Mouse (Mus musculus): Measurements from ENCODE around the gene Cst12. TPM values are rescaled to one million over a fixed set of nuclear protein-coding genes. Genes with fewer than 3 reads are reported as not detected.
"Not testable (repeated sequence)": the region's sequence is repeated elsewhere in the genome, so short reads cannot be mapped to it uniquely, and the experiment has no call there.

Gene Cst12
- not detected in 2 replicates for polyA plus RNA-seq (2015; fragmentation: Nextera tagmentation; extraction: Ambion mirVana)

DNA sequence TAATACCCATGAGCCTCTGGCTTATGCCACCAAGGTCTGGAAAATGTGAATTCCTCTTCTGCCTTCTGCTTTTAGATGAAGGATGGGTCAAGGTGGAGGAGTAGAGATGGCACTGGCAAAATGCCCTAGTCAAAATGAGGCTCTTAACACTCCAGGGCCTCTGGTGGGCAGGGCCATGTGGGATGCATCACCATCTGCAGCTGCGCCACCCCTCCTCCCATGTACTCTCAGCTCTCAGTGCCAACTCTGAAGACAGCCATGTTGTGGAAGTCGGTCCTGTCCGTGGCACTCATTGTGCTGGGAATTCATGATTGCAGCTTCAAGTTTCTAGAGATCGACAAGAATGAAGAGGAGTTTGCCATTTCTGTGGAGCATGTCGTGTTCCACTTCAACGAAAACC lies at the start of gene Cst12:
Gene Cst12, plus strand, starts transcription at position 220 of the 400 bp plus-strand sequence.
- no peaks in the 10 kb centered on the region for H3K9me3 ChIP-seq (replicated peaks)
- H3K4me1 ChIP-seq, result no peaks in the 10 kb centered on the region
- no peak for ATAC-seq (replicated peaks; ENCODE audit: low FRiP score)
- H3K4me3 ChIP-seq (replicated peaks), result no peak within 1 kb of the TSS
- H3K27ac ChIP-seq, result no peak within 1 kb of the TSS
- H3K36me3 ChIP-seq, result no peaks in the 10 kb centered on the region
- H3K9ac ChIP-seq, result no peak within 1 kb of the TSS
- 95% methylated on average over 6 of the region's 6 CpGs for WGBS
- H3K27me3 ChIP-seq, result no peaks in the 10 kb centered on the region
- no peak within 1 kb of the TSS for H3K4me2 ChIP-seq

DNA sequence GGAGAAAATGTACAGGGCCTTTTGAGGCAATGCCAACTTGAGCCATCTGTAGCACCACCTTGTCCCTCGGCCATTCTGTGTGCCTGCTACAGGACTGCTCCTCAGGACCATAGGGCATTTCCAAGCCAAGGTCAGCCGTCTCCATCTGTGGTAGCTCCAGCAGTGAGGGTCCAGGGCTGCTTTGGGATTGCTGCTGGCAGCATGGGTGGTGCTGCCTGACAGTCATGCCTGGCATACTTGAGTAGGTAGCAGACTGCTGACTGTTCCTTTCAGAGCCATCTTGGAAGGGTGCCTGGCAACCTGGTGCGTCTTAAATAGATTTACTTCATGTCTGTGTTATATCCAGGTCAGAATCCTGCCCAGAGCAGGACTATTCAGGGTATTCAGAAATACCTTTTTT lies 46.2 kb upstream of the Cst12 start:
- no peaks in the 10 kb centered on the region for H3K9me3 ChIP-seq (replicated peaks)
- no peak overlapping the region for H3K9ac ChIP-seq
- ATAC-seq (replicated peaks; ENCODE audit: low FRiP score), result no peak
- H3K27me3 ChIP-seq, result no peaks in the 10 kb centered on the region
- H3K4me2 ChIP-seq, result no peak overlapping the region
- no peaks in the 10 kb centered on the region for H3K4me1 ChIP-seq
- WGBS, result 81% methylated on average over 3 of the region's 3 CpGs
- H3K4me3 ChIP-seq (replicated peaks), result no peak overlapping the region
- H3K36me3 ChIP-seq, result no peaks in the 10 kb centered on the region
- no peak overlapping the region for H3K27ac ChIP-seq

DNA sequence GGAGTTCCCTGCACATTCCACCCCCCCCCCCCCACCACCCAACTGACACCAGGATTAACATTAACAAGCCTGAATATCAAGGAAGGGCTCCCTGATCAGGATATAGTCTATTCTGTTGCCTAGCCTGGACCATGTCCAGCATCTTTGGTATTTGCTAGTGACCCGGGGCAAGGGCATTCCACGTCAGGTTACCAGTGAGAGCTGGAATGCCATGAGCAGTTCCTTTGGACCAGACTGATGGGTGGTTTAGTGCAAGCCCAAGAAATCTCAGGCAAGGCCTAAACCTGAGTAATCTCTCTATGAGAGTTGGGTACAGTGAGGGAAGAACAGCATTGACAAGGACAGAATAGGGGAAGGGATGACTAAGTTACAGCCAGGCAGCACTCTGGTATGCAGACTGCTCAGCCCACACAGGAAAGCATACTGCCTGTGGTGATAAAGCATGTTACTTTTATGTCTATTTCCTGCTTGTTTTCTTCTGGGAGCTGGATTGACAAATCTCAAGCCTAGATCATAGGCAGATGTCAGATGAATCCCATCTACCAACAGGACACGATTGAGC lies 45.2 kb upstream of the Cst12 start:
- Histone ChIP-seq H3K4me2 (no peak overlapping the region), H3K4me3 (replicated peaks) (no peak overlapping the region), H3K4me1 (no peaks in the 10 kb centered on the region), H3K9me3 (replicated peaks) (no peaks in the 10 kb centered on the region), H3K9ac (no peak overlapping the region), H3K36me3 (no peaks in the 10 kb centered on the region), H3K27me3 (no peaks in the 10 kb centered on the region), H3K27ac (no peak overlapping the region)
- ATAC-seq (replicated peaks; ENCODE audit: low FRiP score), result no peak
- WGBS, result 79% methylated on average over 3 of the region's 3 CpGs

DNA sequence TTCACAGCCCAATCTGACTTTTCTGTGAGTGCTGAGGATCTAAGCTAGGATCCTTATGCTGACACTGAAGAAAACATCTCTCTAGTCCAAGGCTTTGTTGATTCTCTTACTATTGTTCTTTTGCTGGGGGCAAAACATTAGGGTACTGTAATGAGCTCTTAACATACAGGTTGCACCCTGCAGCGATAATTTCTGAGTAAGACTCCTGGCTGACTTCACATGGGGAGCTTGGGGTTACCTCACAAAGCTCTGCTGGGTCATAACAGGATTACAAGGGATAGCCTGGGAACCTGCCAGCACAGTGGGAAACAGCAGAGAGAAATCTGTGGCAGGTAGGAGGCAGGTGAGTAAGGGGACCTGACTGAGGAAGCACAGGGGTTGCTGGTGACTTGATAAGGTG lies 39.1 kb upstream of the Cst12 start, which contains the start of gene Cstl1:
Gene Cstl1, plus strand, starts transcription at position 301 of the 400 bp plus-strand sequence.
- H3K9ac ChIP-seq, result no peak within 1 kb of the TSS
- no peak for ATAC-seq (replicated peaks; ENCODE audit: low FRiP score)

DNA sequence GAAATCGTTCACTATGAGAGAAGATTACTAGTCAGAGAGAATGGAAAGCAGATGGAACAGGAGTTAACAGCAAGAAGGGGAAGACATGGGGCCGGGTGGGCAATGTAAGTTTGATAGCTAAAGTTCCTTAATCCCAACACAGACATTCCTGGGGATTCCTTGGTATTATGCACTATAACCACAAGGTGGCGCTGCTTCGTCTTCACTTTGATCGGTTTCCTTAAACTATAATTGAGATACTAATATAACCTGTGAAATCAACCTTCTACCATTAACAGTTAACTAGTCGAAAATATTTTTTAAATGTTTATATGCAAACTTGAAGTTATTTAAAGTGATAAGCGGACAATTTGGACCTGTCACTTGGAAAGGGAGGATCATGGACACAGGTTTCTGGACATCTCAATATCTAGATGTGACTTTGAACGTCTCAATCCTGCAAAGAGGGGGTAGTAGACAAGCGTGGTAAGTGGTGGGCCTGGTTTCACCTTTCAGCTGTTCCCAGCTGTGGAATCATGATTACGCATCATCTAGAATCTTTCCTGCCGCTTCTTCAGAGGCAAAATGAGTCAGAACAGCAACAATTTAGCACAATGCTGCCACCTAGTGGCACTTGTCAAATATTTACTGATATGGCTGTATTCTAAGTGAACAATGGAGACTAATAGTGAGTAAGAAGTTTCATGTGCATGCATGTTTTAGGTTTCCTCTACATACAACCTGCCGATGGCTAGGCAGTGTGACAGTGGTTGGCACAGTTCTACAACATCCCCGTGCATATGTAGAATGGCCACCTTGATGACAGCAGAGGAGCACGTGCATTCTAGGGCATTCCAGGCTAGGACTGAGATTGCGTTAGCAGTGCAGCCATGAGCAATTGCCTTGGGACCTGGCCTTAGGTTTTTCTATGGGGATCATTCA lies 37.0 kb upstream of the Cst12 start:
- Histone ChIP-seq H3K36me3 (no peaks in the 10 kb centered on the region), H3K9ac (no peak overlapping the region), H3K4me3 (replicated peaks) (peak overlapping the region; percentile 36), H3K9me3 (replicated peaks) (no peaks in the 10 kb centered on the region), H3K27me3 (no peaks in the 10 kb centered on the region), H3K27ac (no peak overlapping the region), H3K4me2 (peak overlapping the region; percentile 68), H3K4me1 (peaks cover 2% of the 10 kb centered on the region; the same call in 1 of the 2 replicates)
- ATAC-seq (replicated peaks; ENCODE audit: low FRiP score), result peak; percentile 93
- 17% methylated on average over 15 of the region's 15 CpGs for WGBS

More for the DNA sequence above, 39.1 kb upstream of the Cst12 start, which contains the start of gene Cstl1:
- H3K27me3 ChIP-seq, result no peaks in the 10 kb centered on the region
- H3K27ac ChIP-seq, result no peak within 1 kb of the TSS
- no peaks in the 10 kb centered on the region for H3K36me3 ChIP-seq
- no peak within 1 kb of the TSS for H3K4me2 ChIP-seq
- H3K4me3 ChIP-seq (replicated peaks), result no peak within 1 kb of the TSS
- peaks cover 2% of the 10 kb centered on the region; the same call in 1 of the 2 replicates for H3K4me1 ChIP-seq
- no peaks in the 10 kb centered on the region for H3K9me3 ChIP-seq (replicated peaks)
- 71% methylated on average over 1 of the region's 1 CpGs for WGBS

DNA sequence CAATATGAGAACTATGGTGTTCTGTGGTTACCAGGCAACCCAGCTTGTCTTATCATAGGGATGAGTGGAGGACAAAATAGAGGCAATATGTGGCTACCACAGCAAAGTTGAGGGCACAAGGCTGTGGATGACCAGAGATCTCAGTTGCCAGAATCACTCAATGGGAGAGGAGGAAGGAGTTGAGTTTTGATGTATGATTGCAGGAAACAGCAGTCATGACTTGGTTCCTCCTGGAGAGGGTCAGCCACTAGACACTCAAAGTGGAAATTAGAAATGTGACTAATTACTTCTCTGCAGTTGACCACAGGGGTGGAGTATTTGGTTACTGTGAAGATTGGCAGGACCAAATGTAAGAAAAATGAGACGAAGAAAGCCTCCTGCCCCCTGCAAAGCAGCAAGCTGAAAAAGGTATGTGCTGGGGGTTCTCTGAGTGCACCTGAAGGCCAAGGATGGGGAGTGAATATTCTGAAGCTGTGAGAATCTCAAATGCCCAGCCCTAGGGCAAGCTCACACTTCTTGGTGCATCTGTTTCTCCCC lies 34.8 kb upstream of the Cst12 start:
- H3K9ac ChIP-seq, result no peak overlapping the region
- WGBS, result 61% methylated on average over 1 of the region's 1 CpGs
- H3K36me3 ChIP-seq, result no peaks in the 10 kb centered on the region
- H3K27ac ChIP-seq, result no peak overlapping the region
- H3K4me3 ChIP-seq (replicated peaks), result no peak overlapping the region
- no peak overlapping the region for H3K4me2 ChIP-seq
- H3K27me3 ChIP-seq, result no peaks in the 10 kb centered on the region
- no peaks in the 10 kb centered on the region for H3K9me3 ChIP-seq (replicated peaks)
- ATAC-seq (replicated peaks; ENCODE audit: low FRiP score), result no peak
- peaks cover 2% of the 10 kb centered on the region; the same call in 1 of the 2 replicates for H3K4me1 ChIP-seq

DNA sequence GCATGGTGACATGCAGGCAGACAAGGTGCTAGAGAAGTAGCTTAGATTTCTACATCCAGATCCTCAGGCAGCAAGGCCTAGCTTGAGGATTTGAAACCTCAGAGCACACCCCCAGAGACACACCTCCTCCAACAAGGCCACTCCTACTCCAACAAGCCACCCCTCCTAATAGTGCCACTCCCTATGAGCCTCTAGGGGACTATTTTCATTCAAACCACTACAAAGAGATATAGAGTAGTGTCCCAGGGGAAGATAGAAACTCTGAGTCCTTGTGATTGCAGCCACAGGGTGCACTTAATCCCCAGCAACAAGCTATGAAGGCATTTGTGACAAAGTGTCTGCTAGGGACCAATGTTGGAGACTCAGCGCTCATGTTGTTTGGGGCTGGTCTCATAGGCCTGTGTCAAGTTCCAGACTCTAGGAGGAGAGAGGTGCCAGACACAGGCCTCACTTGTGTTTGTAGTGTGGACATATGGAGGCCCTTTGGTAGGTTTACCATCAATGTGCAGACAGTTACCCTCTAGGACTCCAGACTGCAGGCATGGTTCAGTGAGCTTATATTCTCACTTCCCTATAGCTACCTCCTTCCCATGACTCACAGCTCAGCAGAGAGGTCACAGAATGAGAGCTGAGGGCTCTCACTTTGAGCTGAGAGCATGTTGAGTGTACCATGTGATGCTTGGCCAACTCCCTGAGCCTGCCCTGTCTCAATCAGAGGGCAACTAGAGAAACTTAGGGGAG lies 25.3 kb upstream of the Cst12 start:
- H3K9ac ChIP-seq, result no peak overlapping the region
- H3K4me1 ChIP-seq, result no peaks in the 10 kb centered on the region
- no peak overlapping the region for H3K4me3 ChIP-seq (replicated peaks)
- no peaks in the 10 kb centered on the region for H3K9me3 ChIP-seq (replicated peaks)
- ATAC-seq (replicated peaks; ENCODE audit: low FRiP score), result no peak
- H3K27me3 ChIP-seq, result no peaks in the 10 kb centered on the region
- H3K4me2 ChIP-seq, result no peak overlapping the region
- H3K36me3 ChIP-seq, result no peaks in the 10 kb centered on the region
- 96% methylated on average over 1 of the region's 1 CpGs for WGBS
- H3K27ac ChIP-seq, result no peak overlapping the region

DNA sequence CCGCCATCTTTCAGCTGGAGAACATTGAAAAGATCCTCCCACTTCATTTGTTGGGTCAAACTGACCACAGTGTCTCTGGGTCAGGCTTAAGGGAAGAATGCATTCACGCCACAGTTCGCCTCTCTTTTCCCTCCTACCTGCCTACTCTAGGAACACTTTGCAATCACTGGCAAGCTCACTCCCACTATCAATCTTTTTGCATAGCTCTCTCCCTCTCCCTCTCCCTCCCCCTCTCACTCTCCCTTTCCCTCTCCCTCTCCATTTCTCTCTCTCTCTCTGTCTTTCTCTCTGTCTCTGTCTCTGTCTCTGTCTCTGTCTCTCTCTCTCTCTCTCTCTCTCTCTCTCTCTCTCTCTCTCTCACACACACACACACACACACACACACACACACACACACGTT lies 17.8 kb upstream of the Cst12 start, which contains the start of gene Cst11:
Gene Cst11, minus strand, starts transcription at position 101 of the 400 bp plus-strand sequence.
- not testable (repeated sequence) for H3K27me3 ChIP-seq; H3K27ac ChIP-seq; H3K4me1 ChIP-seq; H3K36me3 ChIP-seq; H3K9ac ChIP-seq; H3K4me3 ChIP-seq (replicated peaks); H3K4me2 ChIP-seq; H3K9me3 ChIP-seq (replicated peaks); ATAC-seq (replicated peaks; ENCODE audit: low FRiP score)
- 81% methylated on average over 4 of the region's 4 CpGs for WGBS

DNA sequence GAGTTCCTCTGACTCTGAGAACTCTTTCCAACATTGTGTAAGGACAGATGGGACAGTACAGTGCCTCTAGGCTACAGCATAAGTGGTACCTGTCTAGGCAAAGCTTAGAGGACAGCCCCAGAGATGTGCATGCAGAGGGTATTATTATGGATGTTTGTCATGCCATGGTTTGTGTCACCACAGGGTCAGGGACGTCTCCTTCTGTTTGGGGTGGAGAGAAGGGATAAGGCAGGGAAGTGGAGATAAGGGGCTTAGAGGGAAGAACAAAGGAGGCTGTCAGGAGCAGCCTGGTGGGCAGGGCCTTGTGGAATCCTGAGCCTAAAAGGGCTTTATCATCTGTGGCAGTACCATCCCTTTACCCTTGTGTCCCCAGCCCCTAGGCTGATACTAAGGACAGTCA lies 7.5 kb upstream of the Cst12 start, which contains the start of gene 8030411F24Rik:
Gene 8030411F24Rik, plus strand, starts transcription at position 301 of the 400 bp plus-strand sequence.
- Histone ChIP-seq H3K27ac (no peak within 1 kb of the TSS), H3K27me3 (no peaks in the 10 kb centered on the region), H3K4me1 (no peaks in the 10 kb centered on the region), H3K36me3 (no peaks in the 10 kb centered on the region), H3K4me2 (no peak within 1 kb of the TSS), H3K4me3 (replicated peaks) (no peak within 1 kb of the TSS), H3K9me3 (replicated peaks) (no peaks in the 10 kb centered on the region), H3K9ac (no peak within 1 kb of the TSS)
- no peak for ATAC-seq (replicated peaks; ENCODE audit: low FRiP score)
- WGBS, result 35% methylated on average over 1 of the region's 1 CpGs

DNA sequence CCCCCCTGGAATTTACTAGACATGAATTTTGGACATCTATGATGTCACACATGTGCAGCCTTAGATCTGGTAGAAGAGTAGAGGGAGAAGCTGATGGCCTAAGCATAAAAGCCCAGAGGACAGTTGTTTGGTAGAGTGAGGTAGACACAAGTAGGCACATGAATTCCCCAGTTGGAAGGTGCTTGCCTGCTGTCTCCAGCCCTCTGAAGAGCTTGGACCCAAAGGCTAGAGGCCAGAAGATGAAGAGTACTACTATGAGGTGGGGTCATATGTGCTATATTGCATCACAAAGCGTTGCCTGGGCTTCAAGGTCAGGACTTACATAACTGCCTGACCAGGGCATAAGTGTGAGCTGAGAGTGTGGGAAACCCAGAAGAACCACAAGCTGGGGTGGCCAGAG lies 9.3 kb downstream of the Cst12 start, which contains the start of gene Cst8:
Gene Cst8, plus strand, starts transcription at position 301 of the 400 bp plus-strand sequence.
- H3K4me3 ChIP-seq (replicated peaks), result no peak within 1 kb of the TSS
- ATAC-seq (replicated peaks; ENCODE audit: low FRiP score), result no peak
- H3K9ac ChIP-seq, result no peak within 1 kb of the TSS
- no peak within 1 kb of the TSS for H3K4me2 ChIP-seq
- no peaks in the 10 kb centered on the region for H3K36me3 ChIP-seq
- no peaks in the 10 kb centered on the region for H3K9me3 ChIP-seq (replicated peaks)
- no peak within 1 kb of the TSS for H3K27ac ChIP-seq
- H3K4me1 ChIP-seq, result no peaks in the 10 kb centered on the region
- H3K27me3 ChIP-seq, result no peaks in the 10 kb centered on the region
- WGBS, result 90% methylated on average over 1 of the region's 1 CpGs

DNA sequence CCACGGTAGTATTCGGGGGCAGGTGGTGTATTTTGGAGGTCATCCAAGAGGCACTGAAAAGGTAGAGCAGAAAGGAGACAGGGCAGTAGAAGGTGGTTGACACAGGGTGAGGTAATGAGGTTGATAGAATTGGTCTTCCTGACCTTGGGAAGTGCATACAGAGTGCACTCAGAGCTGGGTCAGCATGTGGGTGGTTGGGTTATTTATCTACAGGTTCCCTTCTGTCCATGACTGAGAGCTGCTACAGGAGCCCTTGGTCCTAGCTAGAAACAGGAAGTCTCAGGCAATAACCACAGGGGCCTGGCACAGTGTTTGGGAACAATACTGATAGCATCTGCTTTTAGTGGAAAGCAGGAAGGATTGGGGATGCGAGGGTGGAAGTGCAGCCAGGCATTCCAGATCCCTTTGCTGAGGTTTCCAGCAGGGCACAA lies 12.3 kb downstream of the Cst12 start:
- peak; percentile 69; the same call in 1 of the 2 replicates for ATAC-seq (replicated peaks; ENCODE audit: low FRiP score)
- 38% methylated on average over 3 of the region's 3 CpGs for WGBS
- no peaks in the 10 kb centered on the region for H3K36me3 ChIP-seq

More for the DNA sequence above, 12.3 kb downstream of the Cst12 start:
- no peaks in the 10 kb centered on the region for H3K4me1 ChIP-seq
- no peak overlapping the region for H3K4me3 ChIP-seq (replicated peaks)
- no peaks in the 10 kb centered on the region for H3K27me3 ChIP-seq
- H3K27ac ChIP-seq, result no peak overlapping the region
- no peak overlapping the region for H3K9ac ChIP-seq
- H3K4me2 ChIP-seq, result no peak overlapping the region
- no peaks in the 10 kb centered on the region for H3K9me3 ChIP-seq (replicated peaks)

All from kidney, embryonic 15.5 days (tissue).